Mouse (Mus musculus) brain, adult 2 months (tissue): Measurements from ENCODE around the gene Ipcef1.
"Not testable (repeated sequence)": the region's sequence is repeated elsewhere in the genome, so short reads cannot be mapped to it uniquely, and the experiment has no call there.

Experiments
- DNase-seq: peaks from one replicate; pipeline ENCODE4 v3.0.0; 2011; ENCODE audit warnings: low read depth, low spot score

Ipcef1 gene

DNA sequence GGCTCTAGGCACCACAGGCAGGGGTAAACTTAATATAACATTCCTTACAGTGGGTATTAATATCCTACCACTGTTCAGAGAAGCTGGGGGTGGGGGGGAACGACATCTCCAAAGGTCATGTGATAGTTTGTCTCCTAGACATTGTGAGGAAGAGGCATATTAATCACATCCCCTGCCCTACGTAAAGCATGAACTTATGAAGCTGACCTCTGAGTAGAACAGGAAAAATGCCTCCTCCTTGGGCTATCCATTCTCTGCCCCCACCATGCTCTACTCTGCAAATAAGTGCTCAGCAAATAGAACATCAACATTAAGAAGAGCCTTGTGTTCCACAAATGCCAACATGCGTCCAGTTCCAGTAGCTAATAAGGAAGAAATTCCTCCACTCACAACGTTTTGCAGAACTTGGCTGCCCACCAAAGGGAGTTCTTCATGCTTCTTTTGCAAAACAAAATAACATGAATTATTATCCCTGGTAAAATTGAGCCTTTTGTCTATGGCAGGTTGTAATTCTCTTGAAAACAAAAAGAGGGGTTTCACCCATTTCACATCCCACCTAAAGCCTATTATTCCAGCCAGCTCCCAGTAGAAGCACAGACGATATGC is 162.5 kb downstream of the Ipcef1 start:
- DNase-seq: peak; percentile 52

DNA sequence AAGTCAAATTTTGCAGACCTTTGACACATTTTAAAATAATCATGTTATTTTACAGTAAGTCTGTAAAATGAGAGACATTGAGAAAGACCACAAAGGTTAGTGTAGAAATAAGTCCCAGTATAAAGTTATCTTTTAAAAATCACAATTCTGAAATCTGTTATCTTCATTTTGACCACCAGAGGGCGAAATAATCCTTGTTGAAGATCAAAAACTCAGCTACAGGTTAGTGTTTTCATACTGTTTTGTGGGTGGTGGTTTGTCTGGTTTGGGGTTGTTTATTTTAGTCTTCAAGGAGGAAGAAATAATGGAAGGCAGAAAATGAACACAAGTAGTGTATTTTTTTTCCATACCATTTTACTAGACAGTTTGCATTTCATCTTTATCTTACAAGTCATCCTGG is 166.8 kb downstream of the Ipcef1 start:
- DNase-seq: peak; percentile 76

DNA sequence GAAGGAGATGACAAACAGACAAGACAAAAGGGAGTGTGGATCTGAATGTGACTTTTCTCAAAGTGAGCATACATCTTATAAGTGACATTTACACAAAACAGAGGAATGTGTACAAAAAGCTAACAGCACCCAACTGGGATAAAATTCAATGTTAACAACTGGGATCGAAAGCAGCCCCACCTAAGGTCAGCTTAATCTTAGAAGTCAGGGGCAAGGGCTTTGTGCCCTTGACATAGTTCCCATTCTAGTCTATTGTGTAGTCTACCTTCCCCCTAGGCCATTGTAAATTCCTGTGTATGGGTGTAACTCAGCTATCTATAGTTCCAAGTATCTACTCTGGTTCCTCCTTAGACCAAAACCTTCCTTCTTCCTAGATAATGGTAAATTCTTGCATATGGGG is 170.2 kb downstream of the Ipcef1 start:
- not testable (repeated sequence) for DNase-seq

DNA sequence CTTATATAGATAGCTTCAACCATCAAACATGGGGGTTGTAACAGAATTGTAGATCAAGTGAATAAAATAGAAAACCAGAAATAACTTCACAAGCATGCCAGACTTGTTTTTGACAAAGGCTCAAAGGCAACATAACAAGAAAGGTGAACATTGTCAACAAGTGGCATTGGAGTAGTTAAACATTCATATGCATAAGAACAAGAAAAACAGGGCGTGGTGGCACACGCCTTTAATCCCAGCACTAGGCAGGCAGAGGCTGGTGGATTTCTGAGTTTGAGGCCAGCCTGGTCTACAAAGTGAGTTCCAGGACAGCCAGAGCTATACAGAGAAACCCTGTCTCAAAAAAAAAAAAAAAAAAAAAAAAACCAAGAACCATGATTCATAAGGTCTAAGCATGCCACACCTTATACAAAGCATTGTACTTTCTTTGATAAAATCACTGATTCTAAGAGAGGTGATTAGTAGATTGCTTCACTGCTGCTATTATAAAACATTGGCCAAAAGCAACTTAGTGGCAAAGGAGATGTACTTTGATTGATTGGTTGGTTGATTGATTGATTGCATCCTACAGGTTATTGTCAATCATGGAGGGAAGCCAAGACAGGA is 173.9 kb downstream of the Ipcef1 start:
- no peak for DNase-seq

DNA sequence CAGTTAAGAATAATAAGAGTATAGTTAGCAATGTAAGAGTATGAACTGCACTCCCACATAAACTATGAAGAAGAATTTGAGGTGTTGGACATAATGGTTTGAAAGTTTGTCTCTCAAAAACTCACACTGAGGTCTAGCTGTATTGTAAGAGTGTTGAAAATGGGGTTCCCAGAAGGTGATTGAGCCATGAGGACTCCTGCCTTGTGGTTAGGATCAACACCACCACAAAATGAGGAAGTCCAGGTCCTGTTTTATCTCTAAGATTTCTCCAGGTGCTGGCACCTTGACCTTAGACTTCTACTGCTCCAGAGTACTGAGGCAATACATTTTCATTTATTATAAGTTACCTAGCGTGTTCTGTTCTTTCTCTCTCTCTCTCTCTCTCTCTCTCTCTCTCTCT is 178.4 kb downstream of the Ipcef1 start:
- DNase-seq: no peak

DNA sequence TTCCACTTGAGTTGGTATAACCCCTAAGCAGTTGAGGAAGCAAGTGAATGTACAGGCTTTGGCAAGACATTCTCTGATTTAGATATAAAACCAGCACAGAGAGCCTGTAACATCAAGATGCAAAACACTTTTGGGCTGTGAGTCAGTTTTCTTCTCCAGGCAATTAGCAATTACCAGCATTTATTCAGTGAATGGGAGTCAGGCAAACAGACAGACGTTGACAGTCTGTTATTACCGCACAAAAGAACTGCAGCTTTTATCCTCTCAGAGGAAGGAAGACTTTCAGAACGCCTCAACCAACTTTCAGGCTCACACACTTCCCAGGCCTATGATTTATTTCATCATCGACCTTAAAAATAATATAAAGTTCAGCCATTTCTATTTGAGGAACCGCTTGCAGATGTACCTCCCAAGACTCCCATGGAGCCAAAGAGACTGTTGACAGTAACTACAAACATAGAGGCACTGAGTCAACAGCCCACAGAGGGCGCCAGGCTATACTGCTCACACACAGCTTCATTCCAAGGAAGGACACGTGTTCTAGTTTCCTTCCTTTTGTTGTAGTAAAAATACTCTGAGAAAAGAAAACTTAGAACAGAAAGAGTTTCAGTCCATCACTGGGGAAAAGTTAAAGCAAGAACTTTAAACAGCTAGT is 180.7 kb downstream of the Ipcef1 start:
- peak; percentile 86 for DNase-seq

DNA sequence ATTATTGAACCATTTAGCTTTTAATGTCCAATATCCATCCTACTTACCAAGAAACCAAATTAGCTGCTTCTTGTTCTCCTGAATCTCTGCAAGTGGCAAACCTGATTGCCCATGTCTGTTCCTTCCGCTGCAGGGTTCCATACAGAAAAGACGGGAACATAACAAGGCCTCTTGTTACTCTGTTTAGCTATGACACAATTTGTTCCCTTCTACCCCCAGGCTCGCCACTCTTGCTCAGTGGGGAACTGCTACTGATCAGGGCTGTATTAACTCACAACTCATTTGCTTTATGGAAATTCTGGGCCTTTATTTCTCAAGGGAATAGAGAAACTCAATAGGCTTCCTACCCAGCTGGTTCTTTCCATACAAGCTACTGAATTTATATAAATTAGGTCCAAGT is 196.5 kb downstream of the Ipcef1 start:
- DNase-seq: no peak

DNA sequence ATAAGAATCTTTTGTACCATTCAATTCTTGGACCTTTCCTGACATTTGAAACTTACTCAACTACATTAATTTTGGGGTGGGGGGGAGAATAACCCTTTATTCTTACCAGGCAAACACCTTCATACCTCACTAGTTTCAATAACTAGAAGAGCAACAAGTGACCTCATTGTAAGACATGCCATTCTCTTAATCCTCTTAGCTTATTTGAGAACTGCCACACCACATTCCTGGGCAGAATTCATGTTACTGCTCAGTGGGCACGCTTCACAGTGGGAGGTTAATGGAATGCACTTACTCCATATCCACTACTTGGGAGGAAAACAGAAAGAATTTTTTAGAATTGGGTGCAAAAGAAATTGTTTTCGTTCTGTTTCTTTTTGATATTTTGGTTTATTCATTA is 203.4 kb downstream of the Ipcef1 start:
- no peak for DNase-seq

DNA sequence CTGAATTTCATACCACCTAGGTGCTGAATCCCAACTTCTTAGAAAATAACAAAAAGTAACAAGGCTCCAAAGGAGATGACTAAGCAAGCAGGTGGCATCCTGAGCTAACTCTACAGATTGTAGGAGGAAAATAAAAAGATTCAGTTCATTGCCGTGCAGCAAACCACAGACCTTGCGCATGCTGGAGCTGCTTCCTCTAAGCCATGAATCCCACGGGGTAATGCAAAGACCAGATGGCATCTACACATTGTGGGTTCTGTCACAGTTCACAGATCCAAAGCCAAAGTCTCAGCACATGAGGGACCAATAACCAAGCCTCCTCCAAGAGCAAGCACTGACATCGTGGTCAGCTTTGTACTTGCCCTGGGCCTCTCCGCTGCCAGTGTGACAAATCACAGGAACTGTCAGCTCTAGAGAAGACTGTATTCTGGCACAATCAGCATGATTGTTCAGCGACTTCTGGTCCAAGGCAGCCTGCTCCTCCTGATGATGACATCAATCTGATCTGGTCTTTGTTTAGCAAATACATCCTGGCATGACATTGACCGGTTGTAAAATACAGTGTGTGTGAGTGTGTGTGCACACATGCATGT is 204.0 kb downstream of the Ipcef1 start:
- DNase-seq: peak; percentile 66

DNA sequence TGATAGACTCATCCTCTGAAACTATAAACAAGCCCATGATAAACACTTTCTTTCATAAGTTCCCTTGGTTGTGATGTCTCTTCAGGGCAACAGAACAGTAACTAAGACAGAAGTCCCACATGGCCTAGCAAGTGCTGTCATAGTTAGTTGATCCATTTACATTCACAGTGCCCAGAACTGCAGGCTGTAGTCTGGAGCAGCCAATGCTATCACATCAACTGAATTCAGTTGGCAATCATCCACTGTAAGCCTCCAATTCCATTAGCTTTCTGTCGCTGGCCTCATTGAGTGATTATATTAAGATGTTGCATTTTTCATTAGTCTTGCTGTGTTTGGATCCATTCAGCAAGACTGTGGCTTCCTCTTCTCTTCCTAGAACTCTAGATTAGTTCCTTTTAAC is 206.0 kb downstream of the Ipcef1 start:
- no peak for DNase-seq

DNA sequence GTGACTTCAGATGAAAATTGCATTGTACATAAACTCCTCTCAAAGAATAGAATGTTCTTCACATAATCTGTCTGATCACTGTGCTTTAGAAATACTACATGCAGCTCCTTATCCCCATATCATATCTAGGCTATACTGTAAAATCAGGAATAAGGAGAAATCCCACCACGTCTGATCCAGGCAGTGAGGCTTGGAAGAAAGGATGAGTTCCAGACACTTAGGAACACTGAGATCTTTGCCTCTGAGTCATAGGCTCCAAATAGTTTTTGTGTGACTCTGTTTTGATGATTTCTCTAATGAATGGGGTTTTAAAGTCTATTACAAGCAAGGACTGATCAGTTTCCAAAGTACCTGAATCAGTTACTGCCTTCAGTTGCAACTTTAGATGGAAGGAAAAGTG is 210.1 kb downstream of the Ipcef1 start:
- DNase-seq: peak; percentile 31
